Mouse (Mus musculus) granulocyte monocyte progenitor cell, adult 5-6 weeks (primary cell): ENCODE measurements around the gene Osr1. TPM values are rescaled to one million over a fixed set of nuclear protein-coding genes. Genes with fewer than 3 reads are reported as not detected.

ENCODE experiments used
- ATAC-seq: replicated peaks from 2 replicates; pipeline ENCODE4 v1.8.0; 2016; ENCODE audit warnings: mild to moderate bottlenecking, moderate TSS enrichment, inconsistent platforms; ENCODE audit not compliant: poor library complexity, severe bottlenecking
- total RNA-seq, 2 experiments: library from RNA; stranded (forward) in 1 of 2; stranded (reverse) in 1 of 2; fragments of 200-712, 200-1000 nt in 1 of 2; fragments of >200 nt in 1 of 2; fragmentation: Nextera tagmentation in 1 of 2; gene quantifications; 2 replicates each; pipeline ENCODE4 v1.2.3; 2014 to 2017

Gene Osr1
- total RNA-seq (2014; fragmentation: Nextera tagmentation) = 0.64 TPM in 1 of 2 replicates, not detected in the other
- not detected in 2 replicates for total RNA-seq (2017)

DNA sequence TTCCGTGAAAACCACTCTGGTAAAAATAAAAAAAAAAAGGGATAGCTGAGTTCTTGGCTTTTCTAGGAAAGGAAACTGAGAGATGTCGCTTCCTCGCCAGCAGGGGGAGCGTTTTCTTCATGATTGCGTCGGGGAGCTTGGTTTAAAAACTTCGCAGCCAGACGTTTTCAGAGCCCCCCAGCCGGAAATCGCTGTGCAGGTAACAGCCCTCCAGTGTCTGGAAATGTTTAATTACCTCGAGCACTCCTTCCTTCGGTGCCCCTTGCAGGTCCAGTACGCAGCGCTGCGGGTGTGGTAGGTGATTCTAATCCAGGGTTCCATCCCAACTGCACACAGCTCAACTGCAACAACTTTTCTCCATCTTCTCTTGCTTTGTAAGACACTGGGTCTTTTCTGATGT, at the start of gene Osr1:
Gene Osr1 (plus strand): TSS at position 146 of the 400 bp plus-strand sequence.
- ATAC-seq = no peak; the same call in 1 of the 2 replicates

DNA sequence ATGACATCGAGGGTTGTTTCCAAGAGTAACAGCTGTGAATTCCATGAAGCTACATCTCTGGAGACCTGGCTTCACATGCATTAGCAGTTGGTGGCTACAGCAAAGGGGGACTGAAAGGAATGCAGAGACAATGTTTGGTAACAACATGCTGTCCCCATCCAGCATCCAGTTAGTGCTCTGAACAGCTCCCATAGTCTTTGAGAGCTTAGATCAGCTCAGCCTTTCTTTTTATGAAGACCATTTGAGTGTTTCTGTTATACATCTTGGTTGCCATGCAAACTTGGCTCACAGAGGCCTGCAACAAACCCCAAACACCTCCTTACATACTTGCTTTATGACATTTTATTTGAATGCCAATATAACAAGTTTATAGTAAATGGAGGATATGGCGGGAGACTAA, 19.6 kb upstream of the Osr1 start:
- ATAC-seq = no peak

DNA sequence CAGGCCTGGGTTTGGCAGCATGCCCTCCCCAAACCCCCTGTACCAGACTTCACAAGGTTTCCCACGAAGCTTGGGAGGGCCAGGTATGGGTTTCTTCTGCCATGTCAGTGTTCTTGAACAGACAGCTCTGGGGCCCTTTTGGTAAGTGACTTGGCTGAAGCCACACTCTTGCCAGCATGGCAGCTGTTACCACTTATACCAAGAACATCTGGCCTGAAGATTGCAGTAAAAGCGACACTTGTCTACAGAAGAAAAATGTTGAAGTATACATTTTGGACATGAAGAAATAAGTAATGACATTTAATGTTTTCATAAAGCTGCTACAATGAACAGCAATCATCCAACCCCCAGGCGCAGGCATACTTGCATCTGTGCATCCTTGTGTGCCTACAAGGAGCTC, 5.0 kb upstream of the Osr1 start:
- ATAC-seq = no peak

DNA sequence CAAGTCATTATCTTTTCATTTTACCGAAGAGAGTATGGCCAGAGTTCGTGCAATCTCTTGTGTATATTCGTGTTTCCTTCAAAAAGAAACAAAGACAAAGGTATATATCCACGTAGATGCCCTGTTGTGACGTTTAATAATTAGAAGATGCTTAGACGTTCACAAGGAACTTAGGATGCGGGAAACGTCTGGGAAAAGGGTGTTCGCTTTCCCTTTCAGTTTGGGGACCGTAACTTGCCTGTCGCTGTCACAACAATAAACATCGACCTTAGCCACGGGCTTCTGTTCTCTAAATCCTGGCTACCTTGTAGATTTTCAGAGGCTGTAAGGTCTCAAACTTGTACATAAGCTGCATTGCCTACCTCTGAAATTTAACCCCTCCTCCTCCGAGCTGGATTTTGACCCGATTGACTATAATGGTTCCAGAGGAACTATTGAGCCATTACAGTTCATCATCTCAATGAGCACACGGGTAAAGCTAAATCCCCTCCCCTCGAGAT, 630 bp downstream of the Osr1 start:
- ATAC-seq = no peak

DNA sequence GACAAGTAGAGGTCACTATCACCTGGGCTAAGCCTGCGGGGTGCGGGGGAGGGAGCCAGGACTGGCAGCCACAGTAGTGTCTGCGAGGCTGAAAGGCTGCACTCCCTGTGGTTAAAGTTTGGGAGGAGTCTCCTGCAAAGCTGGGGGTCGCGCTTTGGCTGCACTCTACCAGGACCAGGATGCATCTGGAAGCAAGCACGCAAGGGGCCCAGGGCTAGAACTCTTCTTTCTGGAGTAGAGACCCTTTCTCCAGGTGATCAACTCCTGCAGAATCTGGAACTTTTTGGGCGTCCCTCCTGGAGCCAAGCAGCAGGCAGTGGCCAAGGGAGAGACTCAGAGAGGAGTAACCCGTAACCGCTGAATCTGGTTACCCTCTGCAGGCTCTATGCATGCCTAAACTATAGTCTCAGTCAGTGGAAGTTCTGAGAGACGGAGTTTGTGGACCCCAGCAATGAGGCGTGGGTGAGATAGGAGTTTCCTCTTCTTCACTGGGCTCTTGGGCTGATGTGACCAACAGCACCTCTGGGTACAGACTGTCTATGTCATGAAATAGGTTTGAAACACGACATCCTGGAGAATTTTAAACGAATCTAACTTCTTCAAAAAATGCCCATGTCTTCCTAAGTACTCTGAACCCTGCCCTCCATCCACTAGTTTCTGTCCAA, 1.5 kb downstream of the Osr1 start:
- no peak for ATAC-seq

DNA sequence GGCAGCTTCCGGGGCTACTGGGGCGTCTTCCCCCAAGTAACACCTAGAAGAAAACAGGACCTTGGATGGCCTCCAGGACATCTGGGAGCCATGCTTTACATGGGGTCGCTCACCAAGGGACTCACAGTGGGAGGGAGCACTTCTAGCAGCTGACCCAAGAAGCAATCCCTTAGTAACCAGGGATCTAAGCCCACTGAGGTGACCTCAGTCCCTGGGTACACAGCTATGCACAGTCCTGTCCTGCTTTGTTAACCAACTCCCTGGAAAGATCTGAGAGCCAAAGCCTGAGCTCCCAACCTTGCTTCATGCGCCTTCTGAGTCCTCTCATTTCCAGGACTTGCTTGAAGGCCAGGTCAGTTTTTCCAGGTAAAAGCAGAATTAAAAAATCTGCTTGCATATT, 2.1 kb downstream of the Osr1 start:
- no peak for ATAC-seq

DNA sequence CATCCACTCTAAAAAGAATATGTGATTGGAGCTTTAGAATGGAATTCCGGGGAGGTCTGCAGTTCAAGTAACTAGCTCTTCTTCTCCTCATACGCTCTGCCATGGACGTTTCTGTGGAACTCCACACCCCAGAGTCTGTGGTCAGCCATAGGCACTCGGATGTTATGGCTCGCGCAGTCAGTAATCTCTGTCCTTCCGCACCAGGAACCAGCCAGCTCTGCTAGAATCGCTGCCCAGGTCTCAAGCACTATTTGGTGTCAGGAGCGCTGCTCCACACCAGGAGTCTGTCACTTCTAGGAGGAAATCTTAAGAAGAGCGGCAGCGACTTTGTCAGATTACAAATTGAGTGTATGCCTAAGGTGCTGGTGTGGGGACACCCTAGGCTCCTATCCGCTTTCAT, 3.8 kb downstream of the Osr1 start:
- ATAC-seq = no peak

DNA sequence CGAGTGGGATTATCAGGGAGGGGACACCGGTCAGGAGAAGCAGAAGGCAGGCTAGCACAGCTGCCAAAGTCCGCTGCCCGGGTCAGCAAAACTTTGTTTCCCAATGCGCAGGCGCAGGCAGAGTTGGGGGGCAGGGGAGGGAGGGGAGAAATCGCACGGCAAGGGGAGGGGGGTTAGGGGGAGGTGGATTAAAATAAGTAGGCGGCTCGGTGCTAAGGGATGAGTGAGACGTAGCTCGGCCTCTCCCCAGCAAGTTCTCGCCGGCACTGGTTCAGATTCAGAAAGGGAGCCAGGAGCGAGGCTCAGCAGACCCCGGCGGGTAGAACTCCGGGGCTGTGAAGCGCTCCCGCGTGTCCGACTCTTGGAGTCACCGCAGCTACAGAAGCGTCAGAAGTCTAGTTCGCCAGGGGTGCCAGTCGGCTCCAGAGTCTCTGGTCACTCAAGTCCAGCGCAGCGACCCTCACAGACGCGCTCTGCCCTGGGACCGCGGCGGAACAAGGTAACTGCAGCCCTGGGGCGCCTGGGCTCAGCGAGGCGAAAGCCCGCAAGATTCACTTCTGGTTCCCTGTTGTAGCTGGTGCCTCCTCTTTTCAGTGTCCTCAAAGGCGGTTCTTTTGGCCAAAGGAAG, 4.4 kb downstream of the Osr1 start:
- peak; percentile 42 for ATAC-seq

DNA sequence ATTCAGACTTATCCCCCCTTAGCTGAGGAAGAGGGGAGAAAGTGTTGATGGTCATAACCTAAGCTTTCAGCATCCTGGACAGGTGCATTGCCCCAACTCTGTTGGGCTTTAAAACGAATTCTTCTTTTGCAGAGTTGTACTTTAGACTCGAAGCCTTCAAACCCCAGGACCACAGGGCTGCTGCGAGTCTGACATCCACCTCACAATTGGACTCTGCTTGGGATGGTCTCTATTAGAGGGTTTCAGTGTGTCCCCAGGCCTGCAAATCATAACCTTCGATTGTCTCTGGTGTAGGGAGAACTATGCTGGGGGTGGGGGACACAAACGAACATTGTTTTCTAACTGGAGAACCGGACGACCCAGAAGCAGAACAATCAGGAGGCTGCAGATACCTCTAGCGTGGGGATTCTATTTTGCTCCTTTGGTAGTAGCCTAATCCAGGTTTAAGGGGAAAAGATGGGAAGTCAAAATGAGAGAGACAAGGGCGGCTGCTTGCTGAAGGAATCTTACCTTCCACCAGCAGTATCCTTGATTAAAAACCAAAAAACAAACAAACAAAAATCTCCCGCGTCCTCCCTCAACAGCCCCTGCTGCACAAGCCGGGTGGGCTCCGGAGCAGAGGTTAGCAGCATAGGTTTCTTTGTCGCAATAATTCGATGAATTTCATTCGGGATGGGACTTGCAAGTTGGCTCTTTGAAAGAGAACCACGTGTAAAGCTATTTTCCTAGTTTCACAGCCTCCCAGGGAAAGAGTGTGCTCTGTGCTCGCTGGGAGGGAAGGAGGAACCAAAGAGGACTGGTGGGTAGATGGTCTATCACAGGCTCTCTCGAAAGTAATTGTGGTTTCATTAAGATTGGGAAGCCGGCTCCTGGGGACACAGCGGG, 5.5 kb downstream of the Osr1 start:
- ATAC-seq = no peak

DNA sequence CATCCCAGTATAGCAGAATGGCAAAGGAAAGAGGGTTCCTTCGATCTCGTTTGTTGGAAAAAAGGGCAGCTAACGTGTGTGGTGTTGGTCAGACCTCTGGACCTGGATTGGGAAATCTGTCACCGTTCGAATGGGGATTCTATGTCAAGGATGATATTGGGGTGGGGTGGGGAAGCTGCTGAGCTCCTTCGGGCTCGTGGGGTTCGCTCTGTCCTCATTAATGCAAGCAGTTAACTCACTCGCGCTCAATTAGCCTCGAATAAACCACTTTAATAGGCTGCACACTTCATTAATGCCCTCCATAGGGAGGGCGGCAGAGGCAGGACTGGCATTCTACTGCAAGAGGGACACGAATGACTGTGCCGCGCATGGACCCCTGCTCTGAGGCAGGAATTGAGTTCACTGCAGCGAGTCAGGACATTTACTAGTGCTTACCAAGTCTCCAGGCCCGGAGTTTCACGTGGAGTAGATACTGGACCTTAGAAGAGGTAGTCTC, 6.2 kb downstream of the Osr1 start:
- no peak for ATAC-seq

DNA sequence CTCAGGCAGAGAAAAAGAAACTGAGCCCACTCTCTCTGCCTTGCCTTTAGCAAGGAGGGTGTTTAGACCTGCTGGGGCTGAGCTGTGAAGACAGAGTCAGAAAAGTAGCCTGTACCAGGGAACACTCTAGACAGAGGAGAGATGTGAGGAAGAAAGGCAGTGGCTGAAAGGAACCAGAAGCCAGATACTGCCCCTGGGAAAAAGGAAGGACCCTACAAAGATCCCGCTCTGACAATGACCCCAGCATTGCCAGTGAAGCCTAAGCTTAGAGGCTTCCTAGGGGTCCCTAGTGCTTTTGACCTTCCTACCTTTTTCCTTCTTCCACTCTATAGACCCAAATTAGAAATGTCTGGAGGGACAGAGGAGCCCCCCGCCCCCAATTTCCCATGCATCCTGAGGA, 7.7 kb downstream of the Osr1 start:
- ATAC-seq = no peak

DNA sequence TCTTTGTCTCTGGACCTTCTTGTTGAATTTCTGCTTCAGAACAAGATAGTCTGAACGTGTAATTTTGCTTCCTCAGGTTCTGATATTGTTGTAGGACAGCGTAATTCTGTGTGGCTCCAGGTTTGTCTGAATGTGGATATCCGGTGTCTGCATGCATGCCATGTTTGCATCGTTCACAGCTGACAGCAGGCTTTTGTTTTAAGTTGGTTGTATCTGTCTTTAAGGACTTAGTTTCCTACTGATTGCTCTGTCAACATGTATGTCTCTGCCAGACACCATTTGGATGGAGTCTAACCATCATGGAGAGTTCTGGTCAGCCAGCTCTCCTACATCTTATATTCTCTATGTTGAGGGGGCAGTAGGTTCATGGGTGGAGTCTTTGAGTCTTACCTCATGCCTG, 8.7 kb downstream of the Osr1 start:
- ATAC-seq = no peak

DNA sequence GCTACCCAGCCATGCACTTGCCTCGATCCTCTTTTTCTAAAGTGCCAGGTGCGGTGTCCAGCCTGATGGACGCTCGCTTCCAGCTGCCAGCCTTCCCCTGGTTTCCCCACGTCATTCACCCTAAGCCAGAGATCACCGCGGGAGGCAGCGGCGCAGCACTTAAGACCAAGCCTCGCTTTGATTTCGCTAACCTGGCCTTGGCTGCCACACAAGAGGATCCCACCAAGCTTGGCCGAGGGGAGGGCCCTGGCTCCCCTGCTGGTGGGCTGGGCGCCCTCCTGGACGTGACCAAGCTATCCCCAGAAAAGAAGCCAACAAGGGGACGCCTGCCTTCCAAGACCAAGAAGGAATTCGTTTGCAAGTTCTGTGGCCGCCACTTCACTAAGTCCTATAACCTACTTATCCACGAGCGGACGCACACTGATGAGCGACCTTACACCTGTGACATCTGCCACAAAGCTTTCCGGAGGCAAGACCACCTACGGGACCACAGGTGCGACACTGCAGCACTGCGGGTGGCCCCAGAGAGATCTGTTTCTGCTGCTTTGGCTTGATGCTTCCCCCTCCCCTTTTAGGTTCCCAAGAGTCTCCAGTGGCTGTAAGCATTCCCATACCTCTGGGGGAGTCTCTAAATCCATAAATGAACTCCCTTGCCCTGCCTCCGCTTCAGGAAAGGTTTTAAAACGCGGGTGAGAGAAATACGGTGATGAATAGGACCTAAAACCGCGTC, 9.6 kb downstream of the Osr1 start:
- no peak for ATAC-seq

DNA sequence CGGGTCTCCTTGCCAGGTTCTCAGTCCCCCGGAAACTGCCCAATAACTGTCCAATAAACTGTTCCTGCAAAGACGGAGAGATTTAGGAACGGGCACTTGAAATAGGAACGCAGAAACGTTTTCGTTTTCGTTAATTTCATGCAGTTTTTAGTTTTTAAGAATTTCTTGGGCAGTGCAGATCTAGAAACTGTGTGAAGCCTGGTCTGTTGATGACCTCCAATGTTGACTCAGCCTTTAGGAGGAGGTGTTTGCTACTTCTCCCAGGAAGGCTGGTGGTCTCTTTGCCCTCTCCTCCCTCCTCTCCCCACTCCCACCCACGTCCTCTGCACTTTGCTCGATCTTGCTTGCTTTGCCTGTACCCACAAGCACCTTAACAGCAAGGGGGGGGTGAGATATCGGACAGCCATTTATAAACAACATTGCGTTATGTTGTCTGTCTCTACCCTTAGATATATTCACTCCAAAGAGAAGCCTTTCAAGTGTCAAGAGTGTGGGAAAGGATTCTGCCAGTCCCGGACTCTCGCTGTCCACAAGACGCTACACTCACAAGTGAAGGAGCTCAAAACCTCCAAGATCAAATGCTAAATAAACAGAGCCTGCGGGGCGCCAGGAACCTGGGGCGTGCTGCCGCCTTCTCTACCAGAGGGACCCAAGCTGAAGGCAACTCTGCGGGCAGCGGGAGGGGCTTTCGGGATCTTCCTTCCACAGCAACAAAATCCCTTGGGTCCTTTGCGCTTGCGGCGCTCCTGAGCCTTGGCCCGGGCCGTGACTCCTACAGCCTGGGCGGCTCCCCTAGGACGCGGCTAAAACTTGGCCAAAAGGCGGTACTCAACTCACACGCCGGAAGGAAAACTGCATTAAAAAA, 10.4 kb downstream of the Osr1 start:
- no peak for ATAC-seq

DNA sequence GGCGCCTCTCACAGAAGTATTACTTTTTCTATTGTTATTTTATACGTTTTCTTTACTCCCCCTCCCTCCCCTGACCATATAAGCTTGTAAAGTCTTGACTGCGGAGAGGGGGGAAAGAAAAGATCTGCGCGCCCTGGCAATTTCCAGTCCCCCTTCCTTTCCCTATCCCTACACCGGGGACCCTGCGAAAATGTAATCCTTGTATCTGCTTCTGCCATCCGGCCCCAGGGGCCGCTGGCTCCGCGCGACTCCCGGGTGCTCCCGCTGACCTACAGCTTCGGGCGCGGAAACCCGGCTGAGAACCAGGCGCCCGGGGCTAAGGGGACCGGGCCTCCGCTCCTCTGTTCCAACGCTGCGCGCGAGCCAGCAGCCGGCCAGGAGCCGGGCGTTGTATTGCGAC, 11.1 kb downstream of the Osr1 start:
- no peak for ATAC-seq

DNA sequence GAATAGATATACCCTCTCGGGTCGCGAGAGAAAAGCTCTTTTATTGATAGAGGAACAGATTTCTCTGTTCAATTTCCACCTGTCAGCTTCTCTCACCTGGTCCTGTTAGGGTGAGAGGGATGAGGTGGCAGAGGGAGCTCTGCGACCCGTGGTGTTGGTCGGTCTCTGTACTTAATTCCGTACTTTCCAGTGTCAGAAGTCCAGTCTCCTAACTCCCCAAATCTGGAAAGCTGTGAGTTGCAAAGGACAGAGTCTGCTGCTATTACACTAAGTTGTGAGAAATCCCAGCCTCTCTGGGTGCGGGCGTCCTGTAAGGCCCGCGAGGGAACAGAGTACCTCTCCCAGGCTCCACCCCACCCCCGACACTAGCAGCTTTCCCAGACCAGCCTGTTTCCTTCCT, 11.6 kb downstream of the Osr1 start:
- no peak for ATAC-seq

DNA sequence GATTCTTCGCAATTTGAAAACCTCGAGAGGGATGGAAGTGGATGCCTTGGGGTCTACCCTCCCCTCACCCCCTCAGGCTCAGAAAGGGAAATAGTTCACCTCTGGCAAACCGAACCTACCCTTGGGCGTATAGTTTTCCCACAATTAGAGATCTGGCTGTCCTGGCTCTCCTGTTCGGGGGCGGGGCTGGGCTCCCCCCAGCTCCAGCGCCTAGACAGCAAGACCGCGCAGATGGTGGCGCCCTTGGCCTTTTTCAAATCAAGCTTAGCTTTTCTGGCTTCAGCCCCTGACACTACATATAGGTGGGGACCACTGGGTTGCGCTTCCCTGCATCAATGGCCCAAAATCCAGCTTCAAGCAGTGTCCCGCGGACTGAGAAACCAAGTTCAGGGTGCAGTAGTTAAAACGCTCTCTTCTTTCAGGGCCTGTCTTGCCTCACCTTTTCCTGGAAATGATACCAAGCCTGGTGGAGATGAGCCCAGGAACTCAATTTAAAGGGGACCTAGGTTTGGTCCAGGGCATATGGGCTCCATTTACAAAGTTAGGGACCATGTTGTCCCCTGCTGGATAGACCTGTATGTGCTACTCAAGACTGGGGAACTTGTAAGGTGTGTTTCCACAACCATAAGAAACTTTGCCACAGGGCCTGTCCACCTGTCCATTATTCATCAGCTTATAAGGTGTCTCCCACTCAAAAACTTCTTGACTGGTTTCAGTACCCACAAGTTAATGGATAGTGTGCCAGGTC, 12.5 kb downstream of the Osr1 start:
- ATAC-seq = no peak

DNA sequence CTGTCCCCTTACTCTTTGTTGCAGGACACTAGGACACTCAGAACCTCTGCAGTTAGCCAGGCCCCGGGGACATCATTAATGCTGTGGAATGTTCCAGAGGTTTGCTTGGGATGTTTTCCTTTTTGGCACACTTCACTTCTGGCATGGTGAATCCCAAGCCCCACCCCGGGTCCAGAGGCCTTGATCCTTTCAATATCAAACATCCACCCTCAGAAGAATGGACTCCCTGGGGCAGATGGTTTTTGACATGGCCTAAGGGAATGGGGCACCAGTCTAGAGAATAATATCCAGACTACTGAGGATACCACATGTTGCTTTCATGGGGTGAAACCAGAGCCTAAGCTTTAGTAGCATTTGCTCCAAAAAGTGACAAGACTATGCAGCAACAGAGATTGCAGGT, 13.5 kb downstream of the Osr1 start:
- no peak for ATAC-seq
